Mouse (Mus musculus): ENCODE data around the gene Rubcn. TPM values are rescaled to one million over a fixed set of nuclear protein-coding genes. Genes with fewer than 3 reads are reported as not detected.

The Rubcn gene
- polyA plus RNA-seq, 1 experiment from 2014 or later, result 12.4 TPM

- Histone ChIP-seq H3K4me1 (ENCODE audit: control insufficient read depth, insufficient read depth, low read length) (no peaks in the 10 kb centered on the region), H3K4me3 (ENCODE audit: low read depth, low read length) (no peak overlapping the region), H3K36me3 (ENCODE audit: control insufficient read depth, insufficient read depth, low read length) (peaks cover 4% of the 10 kb centered on the region), H3K27ac (replicated peaks; ENCODE audit: low read depth, low read length) (no peak overlapping the region), H3K4me2 (ENCODE audit: low read depth, severe bottlenecking) (no peak overlapping the region), H3K9ac (ENCODE audit: low read length) (no peak overlapping the region), H3K27me3 (ENCODE audit: control insufficient read depth, insufficient read depth, low read length) (no peaks in the 10 kb centered on the region), H3K9me3 (ENCODE audit: control insufficient read depth, low read length) (no peaks in the 10 kb centered on the region)
- 85% methylated on average over 4 of the region's 4 CpGs for WGBS
- ATAC-seq (ENCODE audit: insufficient number of reproducible peaks, low FRiP score, low TSS enrichment, low read depth) (no peak), DNase-seq (ENCODE audit: low spot score) (no peak)
Observed at GRCm38 (mm10) chr16:32831501-32831900, 46.1 kb downstream of the Rubcn start.

GRCm38 (mm10) chr16:32829104-32829503, 48.5 kb downstream of the Rubcn start:
- WGBS, result 86% methylated on average over 11 of the region's 11 CpGs
- H3K9me3 ChIP-seq (ENCODE audit: control insufficient read depth, low read length), result no peaks in the 10 kb centered on the region
- no peak overlapping the region for H3K27ac ChIP-seq (replicated peaks; ENCODE audit: low read depth, low read length)
- no peak for ATAC-seq (ENCODE audit: insufficient number of reproducible peaks, low FRiP score, low TSS enrichment, low read depth)
- DNase-seq (ENCODE audit: low spot score), result no peak
- H3K27me3 ChIP-seq (ENCODE audit: control insufficient read depth, insufficient read depth, low read length), result no peaks in the 10 kb centered on the region
- H3K4me1 ChIP-seq (ENCODE audit: control insufficient read depth, insufficient read depth, low read length), result no peaks in the 10 kb centered on the region
- H3K4me3 ChIP-seq (ENCODE audit: low read depth, low read length), result no peak overlapping the region
- no peak overlapping the region for H3K9ac ChIP-seq (ENCODE audit: low read length)
- no peak overlapping the region for H3K4me2 ChIP-seq (ENCODE audit: low read depth, severe bottlenecking)
- peaks cover 3% of the 10 kb centered on the region for H3K36me3 ChIP-seq (ENCODE audit: control insufficient read depth, insufficient read depth, low read length)

- H3K4me2 ChIP-seq (ENCODE audit: low read depth, severe bottlenecking), result no peak overlapping the region
- no peaks in the 10 kb centered on the region for H3K27me3 ChIP-seq (ENCODE audit: control insufficient read depth, insufficient read depth, low read length)
- H3K36me3 ChIP-seq (ENCODE audit: control insufficient read depth, insufficient read depth, low read length), result peaks cover 4% of the 10 kb centered on the region
- no peak overlapping the region for H3K4me3 ChIP-seq (ENCODE audit: low read depth, low read length)
- no peaks in the 10 kb centered on the region for H3K4me1 ChIP-seq (ENCODE audit: control insufficient read depth, insufficient read depth, low read length)
- 94% methylated on average over 11 of the region's 11 CpGs for WGBS
- no peaks in the 10 kb centered on the region for H3K9me3 ChIP-seq (ENCODE audit: control insufficient read depth, low read length)
- no peak overlapping the region for H3K9ac ChIP-seq (ENCODE audit: low read length)
- no peak for ATAC-seq (ENCODE audit: insufficient number of reproducible peaks, low FRiP score, low TSS enrichment, low read depth)
- DNase-seq (ENCODE audit: low spot score), result no peak
- no peak overlapping the region for H3K27ac ChIP-seq (replicated peaks; ENCODE audit: low read depth, low read length)
Observed at GRCm38 (mm10) chr16:32826521-32826920, 51.0 kb downstream of the Rubcn start.

- Histone ChIP-seq H3K4me1 (ENCODE audit: control insufficient read depth, insufficient read depth, low read length) (no peaks in the 10 kb centered on the region), H3K36me3 (ENCODE audit: control insufficient read depth, insufficient read depth, low read length) (peaks cover 4% of the 10 kb centered on the region), H3K9ac (ENCODE audit: low read length) (no peak overlapping the region), H3K9me3 (ENCODE audit: control insufficient read depth, low read length) (no peaks in the 10 kb centered on the region), H3K4me2 (ENCODE audit: low read depth, severe bottlenecking) (no peak overlapping the region), H3K27ac (replicated peaks; ENCODE audit: low read depth, low read length) (no peak overlapping the region), H3K4me3 (ENCODE audit: low read depth, low read length) (no peak overlapping the region), H3K27me3 (ENCODE audit: control insufficient read depth, insufficient read depth, low read length) (no peaks in the 10 kb centered on the region)
- no peak for DNase-seq (ENCODE audit: low spot score)
- 77% methylated on average over 12 of the region's 12 CpGs for WGBS
- ATAC-seq (ENCODE audit: insufficient number of reproducible peaks, low FRiP score, low TSS enrichment, low read depth), result no peak
Observed at GRCm38 (mm10) chr16:32825380-32825779, 52.2 kb downstream of the Rubcn start.

DNA sequence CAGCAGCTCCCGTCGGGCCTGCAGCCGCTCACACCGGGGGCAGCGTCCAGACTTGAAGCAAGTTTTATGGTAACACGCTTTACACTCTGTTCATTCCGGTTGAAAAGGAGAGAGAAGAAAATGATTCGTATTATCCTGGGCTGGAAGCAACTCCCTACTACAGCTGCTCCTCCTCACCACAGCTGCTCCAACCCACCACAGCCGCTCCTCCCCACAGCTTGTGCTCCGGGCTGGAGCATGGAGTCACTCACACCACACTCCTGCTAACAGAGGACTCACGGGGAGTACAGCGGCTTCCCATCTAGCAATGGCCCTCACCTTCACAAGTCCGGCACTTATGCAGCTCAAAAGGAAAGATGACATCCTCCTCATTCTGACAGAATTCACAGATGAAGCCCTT, 53.5 kb downstream of the Rubcn start:
- no peak overlapping the region for H3K9ac ChIP-seq (ENCODE audit: low read length)
- no peaks in the 10 kb centered on the region for H3K4me1 ChIP-seq (ENCODE audit: control insufficient read depth, insufficient read depth, low read length)
- no peak for ATAC-seq (ENCODE audit: insufficient number of reproducible peaks, low FRiP score, low TSS enrichment, low read depth)
- no peak for DNase-seq (ENCODE audit: low spot score)
- H3K4me3 ChIP-seq (ENCODE audit: low read depth, low read length), result no peak overlapping the region
- no peak overlapping the region for H3K27ac ChIP-seq (replicated peaks; ENCODE audit: low read depth, low read length)
- H3K9me3 ChIP-seq (ENCODE audit: control insufficient read depth, low read length), result no peaks in the 10 kb centered on the region
- H3K4me2 ChIP-seq (ENCODE audit: low read depth, severe bottlenecking), result no peak overlapping the region
- peaks cover 4% of the 10 kb centered on the region for H3K36me3 ChIP-seq (ENCODE audit: control insufficient read depth, insufficient read depth, low read length)
- no peaks in the 10 kb centered on the region for H3K27me3 ChIP-seq (ENCODE audit: control insufficient read depth, insufficient read depth, low read length)
- WGBS, result 94% methylated on average over 13 of the region's 13 CpGs

DNA sequence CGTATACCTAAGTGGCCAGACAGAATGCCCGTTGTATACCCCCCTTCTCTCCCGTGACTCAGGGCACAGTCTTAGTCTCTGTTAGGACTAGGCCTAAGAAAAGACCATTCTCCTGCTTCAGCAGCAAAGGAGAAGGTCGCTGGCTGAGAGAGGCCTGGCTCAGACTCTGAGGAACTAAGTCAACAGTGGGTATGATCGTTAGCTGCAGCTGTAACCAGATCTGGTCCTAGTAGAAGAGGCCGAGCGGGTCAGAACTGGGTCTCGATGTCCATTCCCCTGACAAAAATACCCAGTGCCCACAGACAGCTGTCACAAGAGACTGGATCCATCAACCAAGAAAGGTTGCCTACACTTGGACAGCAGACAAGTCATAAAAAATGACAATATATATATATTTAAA, 54.1 kb downstream of the Rubcn start:
- ATAC-seq (ENCODE audit: insufficient number of reproducible peaks, low FRiP score, low TSS enrichment, low read depth) (no peak), DNase-seq (ENCODE audit: low spot score) (no peak)
- no peak overlapping the region for H3K27ac ChIP-seq (replicated peaks; ENCODE audit: low read depth, low read length)
- WGBS, result 89% methylated on average over 8 of the region's 8 CpGs
- H3K4me2 ChIP-seq (ENCODE audit: low read depth, severe bottlenecking), result no peak overlapping the region
- peaks cover 4% of the 10 kb centered on the region for H3K36me3 ChIP-seq (ENCODE audit: control insufficient read depth, insufficient read depth, low read length)
- H3K4me3 ChIP-seq (ENCODE audit: low read depth, low read length), result no peak overlapping the region
- no peaks in the 10 kb centered on the region for H3K27me3 ChIP-seq (ENCODE audit: control insufficient read depth, insufficient read depth, low read length)
- no peak overlapping the region for H3K9ac ChIP-seq (ENCODE audit: low read length)
- no peaks in the 10 kb centered on the region for H3K9me3 ChIP-seq (ENCODE audit: control insufficient read depth, low read length)
- no peaks in the 10 kb centered on the region for H3K4me1 ChIP-seq (ENCODE audit: control insufficient read depth, insufficient read depth, low read length)

GRCm38 (mm10) chr16:32822881-32823280, 54.7 kb downstream of the Rubcn start:
- Histone ChIP-seq H3K4me3 (ENCODE audit: low read depth, low read length) (no peak overlapping the region), H3K9ac (ENCODE audit: low read length) (no peak overlapping the region), H3K4me2 (ENCODE audit: low read depth, severe bottlenecking) (no peak overlapping the region), H3K27ac (replicated peaks; ENCODE audit: low read depth, low read length) (no peak overlapping the region), H3K27me3 (ENCODE audit: control insufficient read depth, insufficient read depth, low read length) (no peaks in the 10 kb centered on the region), H3K36me3 (ENCODE audit: control insufficient read depth, insufficient read depth, low read length) (peaks cover 4% of the 10 kb centered on the region), H3K4me1 (ENCODE audit: control insufficient read depth, insufficient read depth, low read length) (no peaks in the 10 kb centered on the region), H3K9me3 (ENCODE audit: control insufficient read depth, low read length) (no peaks in the 10 kb centered on the region)
- DNase-seq (ENCODE audit: low spot score) (no peak), ATAC-seq (ENCODE audit: insufficient number of reproducible peaks, low FRiP score, low TSS enrichment, low read depth) (no peak)
- WGBS, result 81% methylated on average over 5 of the region's 5 CpGs

DNA sequence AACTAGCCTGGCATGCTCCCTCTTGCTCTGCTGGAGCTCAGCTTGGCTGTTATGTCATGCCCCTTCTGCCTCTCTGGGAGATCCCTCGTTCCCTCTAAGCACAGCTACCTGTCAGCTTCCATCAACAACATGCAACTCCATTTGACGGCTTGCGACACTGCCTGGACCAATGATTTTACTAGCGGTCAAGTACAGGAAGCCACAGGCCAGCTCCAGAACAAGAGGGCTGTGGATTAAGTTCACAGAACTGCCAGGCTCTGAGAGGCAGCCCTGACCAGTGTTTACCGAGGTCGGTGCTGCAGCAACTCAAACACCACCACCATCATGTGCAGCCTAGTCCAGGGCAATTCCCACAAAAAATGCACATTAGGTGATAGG, 55.1 kb downstream of the Rubcn start:
- no peak overlapping the region for H3K4me3 ChIP-seq (ENCODE audit: low read depth, low read length)
- H3K9me3 ChIP-seq (ENCODE audit: control insufficient read depth, low read length), result no peaks in the 10 kb centered on the region
- no peaks in the 10 kb centered on the region for H3K27me3 ChIP-seq (ENCODE audit: control insufficient read depth, insufficient read depth, low read length)
- H3K27ac ChIP-seq (replicated peaks; ENCODE audit: low read depth, low read length), result no peak overlapping the region
- H3K9ac ChIP-seq (ENCODE audit: low read length), result no peak overlapping the region
- H3K36me3 ChIP-seq (ENCODE audit: control insufficient read depth, insufficient read depth, low read length), result peaks cover 2% of the 10 kb centered on the region; the same call in 1 of the 2 replicates
- 79% methylated on average over 6 of the region's 6 CpGs for WGBS
- H3K4me2 ChIP-seq (ENCODE audit: low read depth, severe bottlenecking), result no peak overlapping the region
- ATAC-seq (ENCODE audit: insufficient number of reproducible peaks, low FRiP score, low TSS enrichment, low read depth) (no peak), DNase-seq (ENCODE audit: low spot score) (no peak)
- no peaks in the 10 kb centered on the region for H3K4me1 ChIP-seq (ENCODE audit: control insufficient read depth, insufficient read depth, low read length)

DNA sequence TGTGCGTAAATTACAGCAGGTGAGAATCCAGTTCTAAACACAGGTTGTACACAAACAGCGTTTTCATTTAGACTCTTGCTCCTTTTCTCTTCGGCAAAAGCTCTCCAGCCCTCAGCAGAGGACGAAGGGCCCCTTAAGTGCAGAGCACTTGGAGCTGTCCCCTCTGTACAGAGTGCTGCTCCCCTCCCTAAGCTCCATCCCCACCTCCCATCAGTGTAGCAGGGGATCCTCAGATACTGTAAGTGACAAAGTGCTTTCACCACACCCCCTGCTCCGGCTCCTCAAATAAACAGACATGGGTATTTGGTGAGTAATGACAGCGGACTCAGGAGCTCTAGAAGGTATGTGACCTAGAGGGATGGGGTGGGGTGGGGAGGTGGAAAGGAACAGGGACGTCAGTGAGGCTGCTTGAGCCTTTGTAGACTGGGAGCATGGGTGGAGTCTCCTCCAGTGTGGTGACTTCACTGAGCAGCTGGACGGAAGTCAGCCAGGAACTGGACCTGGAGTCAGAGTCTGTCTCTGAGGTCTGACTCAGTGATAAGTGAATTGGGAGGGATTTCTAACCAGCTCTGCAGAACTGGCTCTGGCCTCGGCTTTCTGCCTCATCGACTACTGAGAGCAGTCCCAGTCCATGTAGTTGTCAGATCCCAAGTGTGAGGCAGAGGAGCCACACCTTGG, 55.7 kb downstream of the Rubcn start:
- DNase-seq (ENCODE audit: low spot score), result no peak
- H3K36me3 ChIP-seq (ENCODE audit: control insufficient read depth, insufficient read depth, low read length), result peaks cover 2% of the 10 kb centered on the region; the same call in 1 of the 2 replicates
- no peak overlapping the region for H3K4me3 ChIP-seq (ENCODE audit: low read depth, low read length)

More for the DNA sequence above, 55.7 kb downstream of the Rubcn start:
- no peaks in the 10 kb centered on the region for H3K9me3 ChIP-seq (ENCODE audit: control insufficient read depth, low read length)
- H3K27ac ChIP-seq (replicated peaks; ENCODE audit: low read depth, low read length), result no peak overlapping the region
- 66% methylated on average over 10 of the region's 10 CpGs for WGBS
- no peak for ATAC-seq (ENCODE audit: insufficient number of reproducible peaks, low FRiP score, low TSS enrichment, low read depth)
- H3K27me3 ChIP-seq (ENCODE audit: control insufficient read depth, insufficient read depth, low read length), result no peaks in the 10 kb centered on the region
- no peaks in the 10 kb centered on the region for H3K4me1 ChIP-seq (ENCODE audit: control insufficient read depth, insufficient read depth, low read length)
- no peak overlapping the region for H3K9ac ChIP-seq (ENCODE audit: low read length)
- no peak overlapping the region for H3K4me2 ChIP-seq (ENCODE audit: low read depth, severe bottlenecking)

Measured in limb, embryonic 11.5 days (tissue).